Mouse (Mus musculus) right cerebral cortex, postnatal 14 days (tissue): ENCODE results near the gene Uvrag.

Source experiments
- DNase-seq: peaks from one replicate; pipeline ENCODE4 v3.0.0; 2022

The Uvrag gene

GRCm38 (mm10) chr7:99136789-99137188 lies 4.2 kb downstream of the Uvrag start:
- DNase-seq = no peak

GRCm38 (mm10) chr7:99133811-99134402 lies 7.0 kb downstream of the Uvrag start:
- no peak for DNase-seq

- DNase-seq = no peak
Observed at GRCm38 (mm10) chr7:99132597-99132996, 8.3 kb downstream of the Uvrag start.

GRCm38 (mm10) chr7:99131819-99132353 lies 9.1 kb downstream of the Uvrag start:
- no peak for DNase-seq

- DNase-seq = no peak
Observed at GRCm38 (mm10) chr7:99128965-99129364, 12.0 kb downstream of the Uvrag start.

GRCm38 (mm10) chr7:99128020-99128950 lies 12.7 kb downstream of the Uvrag start:
- DNase-seq = no peak

- no peak for DNase-seq
Observed at GRCm38 (mm10) chr7:99126057-99126456, 14.9 kb downstream of the Uvrag start.

- DNase-seq = no peak
Observed at GRCm38 (mm10) chr7:99122651-99123050, 18.3 kb downstream of the Uvrag start.

DNA sequence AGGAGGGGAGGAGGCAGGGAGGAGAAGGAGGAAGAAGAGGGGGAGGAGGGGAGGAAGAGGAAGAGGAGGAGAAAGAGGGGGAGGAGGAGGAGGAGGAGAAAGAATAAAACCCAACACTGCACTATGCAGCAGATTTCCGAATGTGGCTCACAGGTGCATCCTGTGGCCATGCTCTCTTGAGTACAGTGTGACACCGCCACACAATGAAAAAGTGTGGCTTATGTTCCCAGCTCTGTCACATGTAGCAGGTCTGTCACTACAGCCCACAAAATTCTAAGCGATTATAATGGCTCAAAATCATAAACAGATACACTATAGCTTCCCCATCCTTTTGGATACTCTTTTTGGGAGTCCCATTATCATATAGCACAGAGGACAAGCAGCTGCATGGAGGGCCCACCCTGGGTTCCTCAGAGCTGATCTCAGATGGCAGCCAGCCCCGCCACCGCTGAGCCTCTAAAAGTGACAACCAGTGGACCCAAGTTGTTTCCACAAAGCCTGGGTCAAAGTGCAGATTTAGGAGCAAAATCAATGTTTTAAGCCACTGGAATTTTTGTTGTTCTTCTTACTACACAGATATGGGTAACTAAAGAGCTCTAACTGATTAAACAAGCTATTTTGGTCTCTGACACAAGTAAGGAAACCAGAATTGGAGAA lies 19.9 kb downstream of the Uvrag start:
- no peak for DNase-seq

- DNase-seq = no peak
Observed at GRCm38 (mm10) chr7:99120082-99120481, 20.9 kb downstream of the Uvrag start.

DNA sequence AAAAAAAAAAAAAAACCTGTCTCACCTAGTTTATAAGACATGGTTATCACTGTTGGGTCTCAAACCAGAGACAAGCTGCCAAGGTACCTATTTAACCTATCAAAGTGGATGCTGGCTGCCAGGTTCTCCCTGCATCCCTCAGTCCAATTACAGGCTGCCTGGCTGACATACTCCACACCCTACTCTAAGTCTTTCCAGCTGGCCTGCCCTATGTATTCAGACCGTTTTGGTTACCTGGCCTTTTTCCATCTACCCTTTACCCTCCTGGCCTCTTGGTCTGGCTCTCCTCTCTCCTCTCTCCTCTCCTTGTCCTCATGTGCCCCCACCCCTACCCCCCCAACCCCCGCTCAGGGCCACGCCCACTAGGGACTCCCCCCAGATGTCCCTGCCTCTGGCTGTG lies 24.2 kb downstream of the Uvrag start:
- DNase-seq = no peak

- DNase-seq = no peak
Observed at GRCm38 (mm10) chr7:99114006-99114726, 26.8 kb downstream of the Uvrag start.

GRCm38 (mm10) chr7:99107566-99107965 lies 33.4 kb downstream of the Uvrag start:
- DNase-seq = no peak

GRCm38 (mm10) chr7:99106714-99107270 lies 34.1 kb downstream of the Uvrag start:
- no peak for DNase-seq

DNA sequence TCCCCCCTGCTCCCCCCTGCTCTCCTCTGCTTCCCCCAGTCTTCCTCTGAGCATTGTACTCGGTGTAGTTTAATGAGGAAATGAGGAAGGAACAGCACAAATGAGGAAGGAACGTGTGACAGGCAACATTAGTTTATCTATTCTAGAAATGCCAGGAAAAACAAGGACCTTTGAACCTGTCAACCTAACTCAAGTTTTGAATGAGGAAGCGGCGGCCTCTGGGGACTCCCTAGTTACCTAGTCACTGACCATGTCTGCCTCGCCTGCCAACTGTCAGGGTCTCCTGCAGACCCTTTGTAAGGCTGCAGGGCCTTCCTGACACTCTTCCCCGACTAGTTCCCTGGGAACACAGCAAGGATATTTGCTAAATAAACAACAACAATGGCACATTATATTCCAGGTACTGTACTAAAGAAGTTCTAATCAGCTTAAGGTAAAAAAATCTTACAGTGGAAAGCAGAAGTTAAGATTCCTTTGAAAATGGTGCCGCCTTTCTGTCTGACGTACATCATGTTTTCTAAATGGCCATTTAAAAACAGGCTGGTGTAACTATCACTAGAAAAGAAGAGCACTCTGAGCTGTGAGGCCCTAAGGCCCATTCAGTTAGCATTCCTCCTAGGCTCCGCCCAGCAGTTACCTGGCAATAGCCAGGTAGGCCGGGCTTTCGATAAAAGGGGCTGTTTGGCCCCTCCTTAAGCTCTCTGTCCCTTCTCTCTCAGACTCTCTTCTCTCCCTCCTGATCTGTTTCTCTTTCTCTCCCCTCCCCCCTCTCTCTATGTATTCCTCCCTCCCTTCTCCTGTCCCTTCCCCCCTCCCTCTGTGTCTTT lies 39.0 kb downstream of the Uvrag start:
- no peak for DNase-seq

DNA sequence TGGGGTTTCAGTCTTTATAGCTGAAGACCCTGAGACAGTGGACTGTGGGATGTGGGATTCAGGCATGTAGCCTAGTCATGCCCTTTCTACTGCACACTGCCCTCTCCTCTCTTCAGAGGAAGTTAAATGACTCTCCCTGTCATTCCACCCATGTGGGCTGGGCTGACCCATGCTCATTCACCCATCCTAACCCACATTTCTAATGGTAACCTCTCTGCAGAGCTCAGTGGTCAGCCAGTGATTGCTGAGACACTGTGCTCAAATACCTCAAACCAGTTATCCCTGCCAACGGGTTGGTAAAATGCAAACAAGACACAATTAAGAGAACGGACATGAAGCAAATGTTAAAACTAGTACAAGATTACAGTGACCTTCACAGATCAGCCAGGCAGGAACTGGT lies 39.9 kb downstream of the Uvrag start:
- no peak for DNase-seq

DNA sequence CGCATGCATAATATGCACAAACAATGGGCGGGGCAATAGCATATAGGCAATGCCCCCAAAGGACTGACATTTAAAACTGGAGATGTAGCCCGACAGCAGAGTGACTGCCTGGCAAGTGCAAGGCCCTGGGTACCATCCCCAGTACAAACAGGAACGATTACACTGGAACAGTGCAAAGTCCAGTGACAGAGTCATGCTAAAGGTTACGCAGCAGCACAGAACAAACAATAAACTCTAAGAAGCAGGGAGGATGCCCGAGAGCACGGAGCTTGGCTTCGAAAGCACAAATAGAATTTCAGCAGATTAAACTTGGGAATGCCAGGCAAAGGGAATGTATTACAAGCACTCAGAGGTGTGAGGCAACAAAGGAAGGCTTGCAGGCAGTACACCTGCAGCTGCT lies 40.4 kb downstream of the Uvrag start:
- no peak for DNase-seq

- DNase-seq = no peak
Observed at GRCm38 (mm10) chr7:99100087-99100486, 40.9 kb downstream of the Uvrag start.

GRCm38 (mm10) chr7:99097781-99098180 lies 43.2 kb downstream of the Uvrag start:
- DNase-seq = no peak

DNA sequence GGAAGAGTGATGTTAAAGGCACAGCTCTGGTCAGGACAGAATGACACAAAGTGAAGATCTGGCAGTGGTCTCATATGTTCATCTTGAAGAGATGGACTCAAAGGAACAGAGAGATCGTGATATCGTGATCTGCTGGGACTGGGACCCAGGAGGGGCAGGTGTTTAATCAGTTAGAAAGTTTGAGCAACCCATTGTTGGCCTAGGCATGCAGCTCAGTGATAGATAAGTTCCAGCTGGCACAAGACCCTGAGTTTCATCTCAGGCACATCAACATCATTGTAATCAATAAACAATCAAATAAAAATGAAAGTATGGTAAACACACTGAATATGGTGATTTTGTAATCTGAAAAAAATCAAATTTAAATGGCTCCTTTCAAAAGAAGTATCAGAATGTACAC lies 43.8 kb downstream of the Uvrag start:
- DNase-seq = no peak

DNA sequence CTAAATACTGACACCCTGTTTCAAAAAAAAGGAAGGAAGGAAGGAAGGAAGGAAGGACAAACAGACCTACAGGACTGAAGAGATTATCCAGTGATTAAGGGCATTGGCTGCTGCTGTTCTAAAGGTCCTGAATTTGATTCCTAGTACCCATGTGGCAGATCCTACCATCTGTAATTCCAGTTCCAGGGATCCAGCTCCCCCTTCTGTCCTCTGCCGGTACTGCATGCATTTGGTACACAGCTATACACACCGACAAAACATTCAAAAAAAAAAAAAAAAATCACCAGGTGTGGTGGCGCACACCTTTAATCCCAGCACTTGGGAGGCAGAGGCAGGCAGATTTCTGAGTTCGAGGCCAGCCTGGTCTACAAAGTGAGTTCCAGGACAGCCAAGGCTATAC lies 45.8 kb downstream of the Uvrag start:
- peak; percentile 29 for DNase-seq

DNA sequence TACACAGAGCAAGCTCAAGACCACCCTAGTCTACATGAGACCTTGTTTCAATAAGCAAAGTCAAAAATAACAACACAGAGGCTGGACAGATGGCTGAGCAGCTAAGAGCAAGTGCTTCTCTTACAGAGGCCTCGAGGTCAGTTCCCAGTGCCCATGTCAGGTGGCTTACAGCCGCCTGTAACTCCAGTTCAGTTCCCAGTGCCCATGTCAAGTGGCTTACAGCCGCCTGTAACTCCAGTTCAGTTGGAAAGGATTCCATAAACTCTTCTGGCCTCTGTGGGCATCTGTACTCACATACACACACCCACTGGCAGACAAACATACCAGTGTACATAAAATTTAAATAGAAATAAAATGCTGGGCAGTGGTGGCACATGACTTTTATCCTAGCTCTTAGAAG lies 46.6 kb downstream of the Uvrag start:
- DNase-seq = no peak
